Mouse (Mus musculus) liver, postnatal 0 days (tissue): ENCODE measurements at regions not wholly inside any gene's neighbourhood (a gene's known extent, or its start where the extent isn't known, plus 50 kb on each side); places are given as distances from the start of the nearest gene placed in this dataset.
"Not testable (repeated sequence)": the region's sequence is repeated elsewhere in the genome, so short reads cannot be mapped to it uniquely, and the experiment has no call there.

Experiments used
- CTCF ChIP-seq: sonication (generic); IDR thresholded peaks from 2 replicates; pipeline ENCODE4 v1.5.1; 2016; ENCODE audit warnings: antibody characterized with exemption, low read depth
- EP300 ChIP-seq: IDR thresholded peaks from 2 replicates; pipeline ENCODE4 v1.6.1; 2016; ENCODE audit warnings: antibody characterized with exemption, low read depth, mild to moderate bottlenecking

DNA sequence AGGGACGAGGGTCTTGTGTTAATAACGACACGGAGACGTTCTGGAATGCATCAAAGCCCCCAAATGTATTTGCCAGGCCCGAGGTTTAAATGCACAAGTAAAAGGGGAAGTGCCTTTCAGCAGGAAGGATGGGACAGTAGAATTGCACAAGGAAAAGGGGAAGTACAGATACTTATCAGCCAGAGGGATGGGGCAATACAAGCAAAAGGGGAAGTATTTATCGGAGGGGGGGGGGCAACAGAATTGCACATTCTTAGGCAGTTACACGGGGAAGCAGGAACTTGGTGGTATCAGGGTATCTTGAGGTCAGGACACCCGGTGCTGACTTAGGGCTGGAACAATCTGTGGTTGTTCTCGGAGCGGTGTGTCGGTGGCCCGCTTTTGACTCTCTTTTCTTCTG is 494.7 kb downstream of the Lrfn5 start:
- TF ChIP-seq CTCF, EP300: not testable (repeated sequence)
